Mouse (Mus musculus): Measurements from ENCODE around the gene Parg. TPM values are rescaled to one million over a fixed set of nuclear protein-coding genes. Genes with fewer than 3 reads are reported as not detected.
A peak's percentile ranks its signal among the peaks of the same experiment; 100 is the strongest.

The Parg gene
- total and polyA plus RNA-seq, 3 experiments: 32.6 to 43.8 TPM; not detected in 1

DNA sequence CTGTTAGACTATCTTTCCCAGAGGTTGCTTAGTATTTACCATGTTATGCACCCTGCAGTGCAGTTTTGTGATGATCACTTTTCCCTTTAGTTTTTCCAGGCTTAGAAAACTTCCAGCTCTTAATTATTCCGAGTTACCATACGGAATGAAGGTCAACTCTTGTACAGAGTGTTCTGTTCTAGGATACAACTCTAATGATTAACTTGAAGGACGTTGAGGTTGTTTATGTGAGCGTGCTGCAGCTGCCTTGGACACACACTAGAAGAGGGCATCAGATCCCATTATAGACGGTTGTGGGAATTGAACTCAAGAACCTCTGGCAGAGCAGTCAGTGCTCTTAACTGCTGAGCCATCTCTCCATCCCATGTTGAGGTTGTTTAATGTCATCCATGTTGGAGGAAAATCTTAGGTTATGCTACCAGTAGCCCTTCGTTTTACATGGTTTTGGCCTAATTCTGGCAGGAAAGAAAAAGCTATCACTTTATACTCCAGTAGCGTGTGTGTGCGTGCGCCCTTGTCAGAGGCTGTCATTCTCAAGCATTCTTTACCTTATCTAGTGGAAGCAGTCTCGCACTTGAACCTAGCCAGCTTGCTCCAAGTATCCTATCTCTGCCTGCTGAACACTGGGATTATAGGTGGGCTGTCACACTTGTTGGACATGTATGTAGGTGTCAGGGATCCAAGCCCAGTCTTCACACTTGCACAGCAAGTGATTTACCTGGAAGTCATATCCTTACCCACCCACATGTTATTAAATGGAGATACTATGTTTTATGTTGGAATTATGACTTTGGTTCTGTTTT is 22.2 kb upstream of the Parg start:
- H3K27ac ChIP-seq (ENCODE audit: control insufficient read depth, low read depth, low read length): no peak overlapping the region
- H3K27me3 ChIP-seq (ENCODE audit: control insufficient read depth in 1 of 2, insufficient read depth in 2 of 2, low read length in 2 of 2): no peaks in the 10 kb centered on the region
- peaks cover 0 to 3% of the 10 kb centered on the region in 2 experiments; a peak in 1 of 4 replicates for H3K4me1 ChIP-seq (ENCODE audit: control insufficient read depth in 1 of 2, insufficient read depth in 2 of 2, low read length in 2 of 2)
- no peak overlapping the region for H3K9ac ChIP-seq (ENCODE audit: control insufficient read depth, low read depth, low read length, poor library complexity, severe bottlenecking)
- peaks cover 12 to 44% of the 10 kb centered on the region in 2 experiments for H3K36me3 ChIP-seq (ENCODE audit: control insufficient read depth in 1 of 2, insufficient read depth in 2 of 2, low read length in 2 of 2)
- H3K79me2 ChIP-seq (ENCODE audit: control insufficient read depth, insufficient read depth, low read length, poor library complexity): peaks cover 5% of the 10 kb centered on the region; the same call in 1 of the 2 replicates
- TF ChIP-seq POLR2A (IDR thresholded peaks at IDR 0.05; ENCODE audit: control insufficient read depth in 1 of 2, insufficient read depth in 1 of 2, low read depth in 1 of 2, low read length in 2 of 2, poor library complexity in 1 of 2) (peak in 1 of 2 experiments; percentile 47; a peak in 2 of 4 replicates), MAFK (IDR thresholded peaks at IDR 0.05; ENCODE audit: borderline replicate concordance, low read depth, low read length) (no peak), USF2 (IDR thresholded peaks at IDR 0.05; ENCODE audit: borderline replicate concordance in 1 of 2, insufficient read depth in 1 of 2, low read depth in 1 of 2, low read length in 2 of 2) (no peak), POLR2AphosphoS2 (IDR thresholded peaks at IDR 0.05; ENCODE audit: low read length) (peak; percentile 49; the same call in 1 of the 2 replicates), ZMIZ1 (IDR thresholded peaks at IDR 0.05; ENCODE audit: low read depth, low read length) (peak; percentile 61)
- no peaks in the 10 kb centered on the region for H3K9me3 ChIP-seq (replicated peaks; ENCODE audit: insufficient read depth, low read length)
- no peak overlapping the region for H3K4me3 ChIP-seq (ENCODE audit: control insufficient read depth in 1 of 2, insufficient read depth in 1 of 2, low read depth in 2 of 2, low read length in 2 of 2)
- no peak for DNase-seq (ENCODE audit: low read depth, low spot score)

GRCm38 (mm10) chr14:32180861-32181260 is 20.9 kb upstream of the Parg start:
- no peak for DNase-seq (ENCODE audit: low read depth, low spot score)
- no peak overlapping the region for H3K4me3 ChIP-seq (ENCODE audit: control insufficient read depth in 1 of 2, insufficient read depth in 1 of 2, low read depth in 2 of 2, low read length in 2 of 2)
- no peaks in the 10 kb centered on the region for H3K9me3 ChIP-seq (replicated peaks; ENCODE audit: insufficient read depth, low read length)
- H3K36me3 ChIP-seq (ENCODE audit: control insufficient read depth in 1 of 2, insufficient read depth in 2 of 2, low read length in 2 of 2): peaks cover 4 to 46% of the 10 kb centered on the region in 2 experiments; a peak in 3 of 4 replicates
- peaks cover 5% of the 10 kb centered on the region; the same call in 1 of the 2 replicates for H3K79me2 ChIP-seq (ENCODE audit: control insufficient read depth, insufficient read depth, low read length, poor library complexity)
- no peaks in the 10 kb centered on the region for H3K27me3 ChIP-seq (ENCODE audit: control insufficient read depth in 1 of 2, insufficient read depth in 2 of 2, low read length in 2 of 2)
- H3K27ac ChIP-seq (ENCODE audit: control insufficient read depth, low read depth, low read length): no peak overlapping the region
- no peaks in the 10 kb centered on the region for H3K4me1 ChIP-seq (ENCODE audit: control insufficient read depth in 1 of 2, insufficient read depth in 2 of 2, low read length in 2 of 2)
- no peak overlapping the region for H3K9ac ChIP-seq (ENCODE audit: control insufficient read depth, low read depth, low read length, poor library complexity, severe bottlenecking)
- TF ChIP-seq ZNF384 (IDR thresholded peaks at IDR 0.05; ENCODE audit: low read depth, low read length): no peak
- TF ChIP-seq POLR2AphosphoS5 (IDR thresholded peaks at IDR 0.05; ENCODE audit: borderline replicate concordance, low read depth, low read length): peak; percentile 67; the same call in 1 of the 2 replicates

DNA sequence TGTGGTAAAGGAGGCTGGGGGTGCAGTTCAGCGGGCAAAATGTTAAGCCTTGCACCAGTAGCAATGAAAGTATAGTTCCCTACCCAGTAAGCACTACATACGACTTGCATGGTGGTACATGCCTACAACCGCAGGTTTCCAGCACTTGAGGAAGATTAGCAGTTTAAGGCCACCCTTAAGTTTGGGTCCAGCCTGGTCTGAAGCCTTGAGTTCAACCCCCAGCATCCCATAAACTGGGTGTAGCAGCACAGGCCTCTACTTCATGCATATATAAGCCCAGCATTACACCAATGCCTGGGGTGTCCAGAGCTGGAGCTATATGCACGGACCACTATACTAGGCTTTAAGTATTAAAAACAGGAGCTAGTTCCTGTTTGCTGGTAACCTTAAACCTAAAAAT is 17.9 kb upstream of the Parg start:
- H3K4me3 ChIP-seq (ENCODE audit: control insufficient read depth in 1 of 2, insufficient read depth in 1 of 2, low read depth in 2 of 2, low read length in 2 of 2): no peak overlapping the region
- H3K9ac ChIP-seq (ENCODE audit: control insufficient read depth, low read depth, low read length, poor library complexity, severe bottlenecking): no peak overlapping the region
- no peak overlapping the region for H3K27ac ChIP-seq (ENCODE audit: control insufficient read depth, low read depth, low read length)
- peaks cover 8% of the 10 kb centered on the region; the same call in 1 of the 2 replicates for H3K79me2 ChIP-seq (ENCODE audit: control insufficient read depth, insufficient read depth, low read length, poor library complexity)
- H3K36me3 ChIP-seq (ENCODE audit: control insufficient read depth in 1 of 2, insufficient read depth in 2 of 2, low read length in 2 of 2): peaks cover 4 to 60% of the 10 kb centered on the region in 2 experiments; a peak in 3 of 4 replicates
- H3K27me3 ChIP-seq (ENCODE audit: control insufficient read depth in 1 of 2, insufficient read depth in 2 of 2, low read length in 2 of 2): no peaks in the 10 kb centered on the region
- TF ChIP-seq CTCF (IDR thresholded peaks at IDR 0.05 in 2 of 3, conservative IDR thresholded peaks at IDR 0.05 in 1 of 3; ENCODE audit: control insufficient read depth in 1 of 3, insufficient read depth in 1 of 3, low read depth in 2 of 3, low read length in 3 of 3, poor library complexity in 1 of 3, severe bottlenecking in 1 of 3): no peak
- TF ChIP-seq USF2 (IDR thresholded peaks at IDR 0.05; ENCODE audit: borderline replicate concordance in 1 of 2, insufficient read depth in 1 of 2, low read depth in 1 of 2, low read length in 2 of 2): no peak
- no peak for TF ChIP-seq ZKSCAN1 (IDR thresholded peaks at IDR 0.05; ENCODE audit: low read depth, low read length)
- TF ChIP-seq JUND (IDR thresholded peaks at IDR 0.05; ENCODE audit: low read depth, low read length): no peak
- no peak for TF ChIP-seq POLR2AphosphoS2 (IDR thresholded peaks at IDR 0.05; ENCODE audit: low read length)
- TF ChIP-seq HCFC1 (IDR thresholded peaks at IDR 0.05; ENCODE audit: low read depth, low read length): no peak
- no peak for TF ChIP-seq SMC3 (IDR thresholded peaks at IDR 0.05; ENCODE audit: low read depth, low read length)
- TF ChIP-seq KAT2A (conservative IDR thresholded peaks at IDR 0.05; ENCODE audit: low read depth, low read length): no peak
- TF ChIP-seq GATA1 (IDR thresholded peaks at IDR 0.05; ENCODE audit: low read depth, low read length): no peak
- TF ChIP-seq NELFE (IDR thresholded peaks at IDR 0.05; ENCODE audit: low read depth, low read length): no peak
- TF ChIP-seq E2F4 (IDR thresholded peaks at IDR 0.05; ENCODE audit: borderline replicate concordance, low read depth, low read length): no peak
- TF ChIP-seq BHLHE40 (IDR thresholded peaks at IDR 0.05; ENCODE audit: borderline replicate concordance, low read depth, low read length): no peak
- no peak for TF ChIP-seq POLR2A (IDR thresholded peaks at IDR 0.05; ENCODE audit: control insufficient read depth in 1 of 2, insufficient read depth in 1 of 2, low read depth in 1 of 2, low read length in 2 of 2, poor library complexity in 1 of 2)
- no peak for TF ChIP-seq USF1 (IDR thresholded peaks at IDR 0.05; ENCODE audit: low read depth, low read length)
- no peak for TF ChIP-seq MEF2A (IDR thresholded peaks at IDR 0.05; ENCODE audit: extremely low read depth, insufficient replicate concordance, low read depth, low read length, poor library complexity, severe bottlenecking)
- no peaks in the 10 kb centered on the region for H3K4me1 ChIP-seq (ENCODE audit: control insufficient read depth in 1 of 2, insufficient read depth in 2 of 2, low read length in 2 of 2)
- no peaks in the 10 kb centered on the region for H3K9me3 ChIP-seq (replicated peaks; ENCODE audit: insufficient read depth, low read length)
- DNase-seq (ENCODE audit: low read depth, low spot score): no peak

Data from MEL (cell line).